Mouse (Mus musculus) embryonic stem cell, embryonic (primary cell): ENCODE results near the gene Rabac1.

Experiments used
- CTCF ChIA-PET, 4 experiments: fragments of 300-600 bp in 2 of 4; fragments of 350-600 bp in 2 of 4; sonication (Branson Sonifier 250); formaldehyde crosslinking; loops; one replicate each; lab custom pipeline; 2022; ENCODE audit warnings: inconsistent platforms in 2 of 4; lab: Charles Lee
- POLR2A ChIA-PET, 4 experiments: fragments of 300-600 bp in 2 of 4; fragments of 350-600 bp in 2 of 4; sonication (Branson Sonifier 250); formaldehyde crosslinking; loops; one replicate each; lab custom pipeline; 2022; ENCODE audit warnings: antibody characterized with exemption in 4 of 4, inconsistent platforms in 1 of 4; lab: Charles Lee

The Rabac1 gene

DNA sequence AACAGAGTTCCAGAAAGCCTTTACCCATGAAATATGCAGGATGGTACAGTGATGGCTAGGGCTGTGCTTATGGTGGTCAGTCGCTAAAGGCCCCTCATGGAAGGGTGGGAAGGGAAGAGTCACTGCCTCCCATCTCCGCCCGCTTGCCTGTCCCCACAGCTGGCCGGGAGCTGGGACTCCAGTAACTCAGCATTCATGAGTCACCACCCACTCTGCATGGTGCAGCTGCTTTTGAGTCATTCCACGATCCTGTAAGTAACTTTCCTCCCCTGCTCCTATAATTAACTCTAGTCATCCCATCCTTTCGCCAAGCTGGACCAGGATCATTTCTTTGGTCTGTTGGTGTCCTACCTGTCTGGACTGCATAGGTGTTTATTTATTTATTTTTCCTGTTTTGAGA lies 20.5 kb upstream of the Rabac1 start:
- CTCF ChIA-PET = interaction anchor here in 3 of 4 experiments (0.5 to 2.4 kb wide), 6 partner anchors 7 to 113 kb away, joined by 3 to 15 read pairs (median 4); no protein-coding TSS in a partner anchor
- POLR2A ChIA-PET = interaction anchor here in 1 of 4 experiments (0.8 to 1.3 kb wide), 2 partner anchors 103 to 142 kb away, joined by 4 read pairs; no protein-coding TSS in a partner anchor

DNA sequence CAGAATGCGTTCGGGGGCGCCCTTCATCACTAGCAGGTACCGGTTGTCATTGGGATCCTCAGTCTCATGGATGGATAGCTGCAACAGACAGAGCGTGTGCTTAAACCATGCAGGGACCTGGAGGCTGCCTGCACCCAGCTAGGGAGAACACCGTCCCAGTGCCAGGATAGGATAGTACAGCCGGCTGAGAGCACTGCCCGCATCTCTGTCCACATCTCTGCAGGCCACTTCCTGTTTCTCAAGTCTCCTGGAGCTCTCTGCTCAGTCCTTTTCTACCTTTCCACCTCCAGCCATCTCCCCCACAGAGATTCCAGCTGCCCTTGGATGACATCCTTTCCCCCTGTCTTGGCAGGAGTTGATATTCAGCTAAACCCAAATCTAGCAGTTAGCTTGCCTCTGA lies 17.9 kb upstream of the Rabac1 start:
- CTCF ChIA-PET = interaction anchor here in 3 of 4 experiments (0.6 to 1.3 kb wide), 4 partner anchors 18 to 232 kb away, joined by 3 to 4 read pairs (median 4); partner anchors contain the start of gene Rabac1 (in 1 of the 3)
- POLR2A ChIA-PET = interaction anchor here in 2 of 4 experiments (0.6 to 1.9 kb wide), 4 partner anchors 12 to 630 kb away, joined by 3 to 5 read pairs (median 4); no protein-coding TSS in a partner anchor

DNA sequence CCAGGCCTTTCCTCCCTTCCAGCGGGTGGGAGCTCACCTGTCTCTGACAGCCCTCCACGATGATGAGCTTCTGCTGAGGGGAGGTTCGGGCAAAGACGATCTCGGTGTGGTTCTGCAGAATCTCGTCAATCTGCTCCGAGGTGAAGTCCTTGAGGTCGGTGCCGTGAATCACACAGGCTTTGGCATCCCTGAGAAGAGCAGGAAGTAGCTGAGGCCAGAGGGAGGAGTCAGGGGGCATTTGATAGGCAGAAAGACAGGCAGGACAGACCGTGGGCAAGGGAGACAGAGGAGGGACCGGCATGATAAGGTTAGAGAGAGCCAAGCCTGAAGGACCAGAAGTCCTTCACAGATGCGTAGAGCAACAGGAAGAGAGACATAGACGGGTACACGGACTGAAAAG lies 15.4 kb upstream of the Rabac1 start:
- POLR2A ChIA-PET = interaction anchor here in 3 of 4 experiments (0.5 to 2.3 kb wide), 7 partner anchors 10 to 135 kb away, joined by 3 to 7 read pairs (median 5); partner anchors contain the start of genes Rabac1 (in 1 of the 3) and Rps19 (in 1 of the 3)
- CTCF ChIA-PET = interaction anchor here in 3 of 4 experiments (0.6 to 1.6 kb wide), 7 partner anchors 15 to 116 kb away, joined by 3 to 7 read pairs (median 3); partner anchors contain the start of gene Rabac1 (in 1 of the 3)

DNA sequence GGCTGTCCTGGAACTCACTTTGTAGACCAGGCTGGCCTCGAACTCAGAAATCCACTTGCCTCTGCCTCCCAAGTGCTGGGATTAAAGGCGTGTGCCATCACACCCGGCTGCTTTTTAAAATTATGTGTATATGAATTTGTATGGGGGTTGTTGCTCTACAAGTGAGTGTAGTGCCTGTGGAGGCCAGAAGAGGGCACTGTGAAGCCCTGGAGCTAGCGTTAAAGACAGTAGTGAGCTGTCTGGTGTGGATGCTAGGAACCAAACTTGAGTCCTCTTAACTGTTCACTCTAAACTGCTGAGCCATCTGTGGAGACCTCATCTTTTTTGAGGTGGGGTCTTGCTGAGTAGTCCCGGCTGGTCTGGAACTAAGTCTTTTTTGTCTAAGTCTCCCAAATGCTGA lies 13.2 kb upstream of the Rabac1 start:
- CTCF ChIA-PET = interaction anchor here (0.5 to 3.4 kb wide), 46 partner anchors 8 to 901 kb away, joined by 3 to 42 read pairs (median 3); partner anchors contain the start of genes Rabac1 (in 3 of the 4), Dmrtc2 (in 1 of the 4) and Lypd4 (in 1 of the 4)
- POLR2A ChIA-PET = interaction anchor here in 3 of 4 experiments (0.6 to 1.4 kb wide), 6 partner anchors 13 to 146 kb away, joined by 3 to 6 read pairs (median 3); partner anchors contain the start of genes Rabac1 (in 2 of the 3) and Rps19 (in 1 of the 3)

DNA sequence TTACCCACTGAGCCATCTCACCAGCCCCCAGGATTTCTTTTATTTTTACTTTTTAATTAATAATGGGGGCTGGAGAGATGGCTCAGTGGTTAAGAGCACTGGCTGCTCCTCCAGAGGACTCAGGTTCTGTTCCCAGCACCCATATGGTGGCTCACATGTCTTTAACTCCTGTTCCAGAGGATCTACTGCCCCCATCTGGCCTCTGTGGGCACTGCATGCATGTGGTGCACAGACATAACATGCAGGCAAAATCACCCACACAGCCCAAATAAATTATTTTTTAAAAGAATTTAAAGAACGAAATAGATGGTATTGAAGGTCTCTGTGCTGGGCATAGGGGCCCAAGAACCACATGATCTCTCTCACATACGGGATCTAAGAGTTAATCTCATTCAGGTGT lies 11.8 kb upstream of the Rabac1 start:
- POLR2A ChIA-PET = interaction anchor here in 3 of 4 experiments (0.5 to 2.6 kb wide), 7 partner anchors 10 to 133 kb away, joined by 3 to 5 read pairs (median 4); partner anchors contain the start of gene Rabac1 (in 1 of the 3)
- CTCF ChIA-PET = interaction anchor here in 3 of 4 experiments (0.6 to 3.4 kb wide), 13 partner anchors 10 to 383 kb away, joined by 3 to 42 read pairs (median 5); partner anchors contain the start of gene Rabac1 (in 1 of the 3)

DNA sequence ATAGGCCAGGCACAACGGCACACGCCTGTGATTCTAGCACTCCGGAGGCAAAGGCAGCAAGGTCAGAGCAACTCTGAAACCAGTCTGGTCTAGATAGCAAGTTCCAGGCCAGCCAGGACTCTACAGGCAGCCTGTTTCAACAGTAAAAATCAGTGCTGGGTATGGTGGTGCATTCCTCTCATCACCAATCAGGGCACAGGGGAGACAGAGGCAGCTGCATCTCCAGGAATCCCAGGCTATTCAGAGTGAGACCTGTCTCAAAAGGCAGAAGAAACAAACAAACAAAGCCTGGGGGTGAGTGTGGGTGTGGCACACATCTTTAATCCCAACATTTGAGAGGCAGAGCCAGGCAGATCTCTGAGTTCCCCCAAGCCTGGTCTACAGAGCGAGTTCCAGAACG lies 10.8 kb upstream of the Rabac1 start:
- ChIA-PET POLR2A (interaction anchor here in 3 of 4 experiments (0.6 to 2.6 kb wide), 8 partner anchors 11 to 141 kb away, joined by 3 to 5 read pairs (median 4); partner anchors contain the start of gene Rabac1 (in 1 of the 3)), CTCF (interaction anchor here (0.6 to 3.4 kb wide), 15 partner anchors 9 to 401 kb away, joined by 3 to 42 read pairs (median 3); partner anchors contain the start of gene Rabac1 (in 1 of the 4))

DNA sequence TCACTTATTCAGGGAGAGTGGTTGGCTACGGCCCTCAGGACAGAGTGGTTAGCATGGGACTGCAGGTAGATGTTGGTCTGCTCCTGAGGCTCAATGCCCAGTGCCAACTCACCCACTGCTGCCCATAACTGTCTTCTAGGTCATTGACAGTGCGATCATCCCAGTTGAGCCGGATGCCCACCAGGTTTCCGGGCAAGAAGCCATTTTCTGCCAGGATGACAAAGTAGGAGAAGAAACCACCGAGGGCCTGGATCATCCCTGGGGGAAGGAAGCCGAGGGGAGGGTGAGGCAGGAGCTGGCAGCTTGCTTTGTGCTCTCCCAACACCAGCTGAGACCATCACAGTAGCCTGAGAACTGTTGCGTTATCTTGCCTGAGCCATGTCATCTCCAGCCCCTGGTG lies 7.9 kb upstream of the Rabac1 start:
- ChIA-PET CTCF (no interaction called here), POLR2A (no interaction called here)

DNA sequence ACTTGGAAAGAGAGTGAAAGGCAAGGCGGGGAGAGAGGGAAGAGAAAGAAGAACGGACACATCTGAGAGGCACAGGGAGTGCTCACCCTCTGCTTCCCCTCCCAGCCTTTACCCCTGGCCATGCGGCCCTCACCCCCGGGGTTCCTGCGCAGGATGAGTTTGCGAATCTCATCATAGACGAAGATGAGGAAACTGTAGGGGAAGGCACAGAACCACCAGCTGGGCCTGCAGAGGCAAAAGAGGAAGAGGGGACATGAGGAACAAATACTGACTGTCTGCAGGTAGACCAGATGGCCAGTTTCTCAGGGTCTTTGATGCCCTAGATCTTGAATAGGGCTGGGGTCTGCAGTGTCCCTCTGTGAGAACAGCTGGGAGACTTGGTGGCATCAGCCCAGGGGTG lies 6.2 kb upstream of the Rabac1 start:
- POLR2A ChIA-PET = interaction anchor here in 1 of 4 experiments (0.5 kb wide), 1 partner anchor 139 kb away, joined by 3 read pairs; no protein-coding TSS in a partner anchor
- CTCF ChIA-PET = no interaction called here

DNA sequence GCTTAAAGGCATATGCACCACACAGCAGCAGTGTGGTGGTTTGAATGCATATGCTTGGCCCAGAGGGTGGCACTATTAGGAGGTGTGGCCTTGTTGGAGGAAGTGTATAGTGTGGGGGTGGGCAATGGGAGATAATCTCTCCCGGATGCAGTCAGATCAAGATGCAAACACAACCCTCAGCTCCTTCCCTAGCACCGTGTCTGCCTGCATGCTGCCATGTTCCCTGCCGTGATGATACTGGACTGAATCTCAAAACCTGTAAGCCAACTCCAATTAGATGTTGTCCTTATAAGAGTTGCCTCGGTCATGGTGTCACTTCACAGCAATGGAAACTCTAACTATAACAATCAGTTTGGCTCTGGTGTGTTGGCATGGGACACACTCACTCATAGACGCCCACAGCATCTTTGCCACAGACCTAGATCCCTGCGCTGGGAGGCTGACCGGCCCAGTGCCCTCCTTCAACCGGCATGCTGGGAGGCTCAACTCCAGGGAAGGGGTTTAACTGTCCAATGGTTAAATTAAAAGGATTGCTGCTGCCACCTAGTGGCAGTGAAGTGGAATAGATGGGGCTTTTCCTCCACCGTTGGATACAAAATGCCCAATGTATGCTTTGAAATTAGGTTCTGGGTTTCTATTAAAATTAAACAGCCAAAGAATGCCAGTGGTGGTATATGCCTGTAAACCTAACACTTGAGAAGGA lies 2.5 kb upstream of the Rabac1 start:
- ChIA-PET POLR2A (interaction anchor here in 3 of 4 experiments (0.6 to 1.4 kb wide), 3 partner anchors 10 to 84 kb away, joined by 3 read pairs; no protein-coding TSS in a partner anchor), CTCF (interaction anchor here in 3 of 4 experiments (0.6 to 3.4 kb wide), 8 partner anchors 9 to 676 kb away, joined by 3 to 42 read pairs (median 4); no protein-coding TSS in a partner anchor)

DNA sequence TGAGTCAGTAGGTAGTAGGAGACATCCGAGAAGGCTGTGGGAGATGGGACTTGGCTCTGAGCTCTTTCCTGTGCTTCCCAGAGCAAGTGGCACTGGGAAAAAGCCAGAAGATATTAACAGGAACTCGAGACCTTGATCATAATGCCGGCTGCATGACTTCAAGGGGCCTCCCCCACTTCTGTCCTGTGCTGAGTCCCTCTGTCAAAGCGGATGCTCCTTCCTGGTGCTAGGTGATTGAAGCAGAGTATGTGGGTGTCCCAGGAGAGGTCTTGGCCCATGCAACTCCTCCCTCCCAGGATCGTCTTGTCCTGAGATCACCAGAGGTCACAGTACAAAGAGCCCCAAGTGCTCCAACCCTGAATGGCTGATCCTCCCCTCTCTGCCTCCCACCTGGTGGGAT lies 1.3 kb upstream of the Rabac1 start:
- ChIA-PET CTCF (interaction anchor here in 2 of 4 experiments (0.8 to 3.5 kb wide), 9 partner anchors 10 to 198 kb away, joined by 3 to 42 read pairs (median 5); partner anchors contain the start of gene Rps19 (in 1 of the 2)), POLR2A (interaction anchor here in 2 of 4 experiments (0.6 to 3.1 kb wide), 7 partner anchors 67 to 265 kb away, joined by 3 to 21 read pairs (median 3); no protein-coding TSS in a partner anchor)

DNA sequence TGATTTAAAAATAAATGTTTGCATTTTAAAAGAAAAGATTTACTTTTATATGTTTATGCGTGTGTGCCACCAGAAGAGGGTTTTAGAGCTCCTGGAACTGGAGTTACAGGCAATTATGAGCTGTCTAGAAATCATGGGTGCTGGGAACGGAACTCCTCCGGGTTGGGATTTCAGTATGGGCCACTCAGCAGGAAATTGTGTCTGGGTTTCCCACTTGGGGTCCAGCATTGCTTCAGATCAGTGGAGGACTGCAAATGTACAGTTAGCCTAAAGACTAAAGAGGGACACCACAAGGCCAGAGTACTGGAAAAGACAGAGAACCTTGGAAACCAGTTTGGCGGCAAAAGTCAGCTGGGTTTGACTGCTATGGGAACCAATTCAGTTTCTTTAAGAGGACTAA lies 654 bp upstream of the Rabac1 start:
- POLR2A ChIA-PET = interaction anchor here (0.6 to 3.3 kb wide), 53 partner anchors 9 to 766 kb away, joined by 3 to 52 read pairs (median 5); partner anchors contain the start of genes Phldb3 (in 2 of the 4), Rps19 (in 2 of the 4), Smg9 (in 2 of the 4) and Cic (in 1 of the 4)
- CTCF ChIA-PET = interaction anchor here (0.5 to 3.5 kb wide), 51 partner anchors 9 to 781 kb away, joined by 3 to 42 read pairs (median 4); partner anchors contain the start of genes B9d2 (in 1 of the 4), Cic (in 1 of the 4), Hnrnpul1 (in 1 of the 4) and Irgq (in 1 of the 4)

DNA sequence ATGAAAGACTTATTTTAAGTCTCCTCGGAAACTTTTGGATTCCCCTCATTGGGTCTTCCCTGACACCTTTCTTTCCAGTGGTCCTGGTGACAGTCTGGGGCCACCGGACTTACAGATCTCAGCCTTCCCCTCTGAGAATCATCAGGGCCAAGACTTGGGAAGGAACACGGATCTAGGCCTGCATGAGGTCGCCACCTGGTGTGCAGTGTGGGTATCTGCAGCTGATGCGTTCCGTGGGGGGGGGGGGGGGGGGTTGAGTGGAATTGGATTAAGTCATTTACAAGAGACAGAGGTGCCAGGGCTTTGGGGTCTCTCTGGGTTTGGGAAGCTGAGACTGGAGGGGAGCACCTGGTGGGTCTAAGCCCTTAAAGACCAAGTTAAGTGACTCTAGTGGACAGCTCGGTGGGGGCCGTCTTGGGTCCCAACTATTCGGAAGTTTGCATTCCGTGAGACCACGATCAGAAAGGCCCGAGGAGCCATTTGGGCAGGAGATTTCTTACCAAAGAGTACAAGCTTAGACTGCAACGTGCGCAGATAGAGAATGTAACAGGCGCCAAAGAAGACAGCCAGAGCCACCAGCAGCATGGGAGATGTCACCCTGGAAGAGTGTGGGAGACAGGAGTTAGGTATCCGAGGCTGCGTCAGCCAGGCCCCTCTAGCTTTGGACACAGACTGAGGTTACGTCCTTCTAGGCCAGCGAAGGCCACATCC lies 1.1 kb downstream of the Rabac1 start:
- POLR2A ChIA-PET = interaction anchor here (0.7 to 3.3 kb wide), 28 partner anchors 17 to 462 kb away, joined by 3 to 52 read pairs (median 5); partner anchors contain the start of genes Rps19 (in 3 of the 4), Dmrtc2 (in 1 of the 4) and Lypd4 (in 1 of the 4)
- CTCF ChIA-PET = interaction anchor here (0.5 to 3.5 kb wide), 30 partner anchors 9 to 609 kb away, joined by 3 to 42 read pairs (median 4); partner anchors contain the start of genes Ethe1 (in 1 of the 4) and Zfp575 (in 1 of the 4)

DNA sequence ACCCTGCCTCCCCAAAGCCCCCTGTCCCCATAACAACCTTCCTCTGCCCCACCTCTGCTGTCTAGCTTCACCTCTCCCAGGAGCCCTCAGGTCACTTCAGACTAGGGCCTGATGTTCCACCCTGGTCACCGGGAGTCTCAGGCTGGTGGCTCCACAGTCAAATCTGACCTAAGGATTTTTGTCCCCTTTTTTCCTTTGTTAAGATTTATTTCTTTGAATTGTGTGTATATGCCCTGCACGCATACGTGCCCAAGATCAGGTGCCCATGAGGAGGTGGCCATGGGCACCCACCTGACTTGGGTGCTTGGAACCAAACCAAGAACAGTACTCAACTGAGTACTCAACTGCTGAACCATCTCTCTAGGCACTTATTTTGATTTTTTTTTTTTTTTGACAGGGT lies 2.2 kb downstream of the Rabac1 start:
- CTCF ChIA-PET = interaction anchor here in 2 of 4 experiments (1.4 to 3.4 kb wide), 3 partner anchors 80 to 308 kb away, joined by 3 to 28 read pairs (median 19); no protein-coding TSS in a partner anchor
- POLR2A ChIA-PET = interaction anchor here in 1 of 4 experiments (2.8 to 3.3 kb wide), 2 partner anchors 20 to 85 kb away, joined by 12 to 35 read pairs; partner anchors contain the start of gene Rps19

DNA sequence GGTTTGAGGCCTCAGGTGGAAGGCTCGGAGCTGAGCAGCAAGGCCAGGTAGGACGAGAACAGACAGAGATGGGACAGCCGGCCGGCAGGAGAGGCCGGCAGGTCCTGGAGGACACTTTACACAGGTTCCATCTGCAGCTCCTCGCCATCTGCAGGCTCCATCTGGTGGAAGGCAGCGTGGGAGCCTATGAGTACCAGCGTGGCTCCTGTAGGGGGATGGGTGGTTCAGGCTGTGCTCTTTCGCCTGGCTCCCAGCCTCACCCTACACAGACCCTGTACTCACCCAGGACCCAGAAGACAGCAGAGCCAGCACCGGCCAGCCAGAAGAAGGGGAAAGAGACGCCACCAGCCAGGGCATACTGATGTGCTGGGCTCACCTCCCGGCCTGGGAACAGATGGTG lies 2.7 kb downstream of the Rabac1 start:
- CTCF ChIA-PET = interaction anchor here in 3 of 4 experiments (0.6 to 1.8 kb wide), 4 partner anchors 117 to 307 kb away, joined by 4 to 6 read pairs (median 4); no protein-coding TSS in a partner anchor
- POLR2A ChIA-PET = interaction anchor here in 1 of 4 experiments (1.1 to 1.4 kb wide), 2 partner anchors 80 to 117 kb away, joined by 3 read pairs; no protein-coding TSS in a partner anchor

DNA sequence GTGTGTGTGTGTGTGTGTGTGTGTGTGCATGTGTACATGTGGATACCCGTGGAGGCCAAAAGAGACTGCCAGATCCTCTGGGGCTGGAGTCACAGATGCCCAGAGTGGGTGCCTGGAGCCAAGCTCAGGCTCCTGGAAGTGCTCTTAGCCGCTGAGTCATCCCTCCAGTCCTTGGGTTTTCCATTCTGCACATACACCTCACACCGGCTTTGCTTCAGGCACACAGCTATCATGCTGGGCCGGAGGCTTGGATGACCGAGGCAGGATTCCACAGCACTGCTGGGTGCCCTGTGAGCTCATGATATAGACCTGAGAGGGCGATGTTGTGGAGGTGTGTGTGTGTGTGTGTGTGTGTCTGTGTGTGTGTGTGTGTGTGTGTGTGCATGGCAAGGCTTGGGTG lies 4.1 kb downstream of the Rabac1 start:
- ChIA-PET CTCF (interaction anchor here (0.6 to 1.8 kb wide), 12 partner anchors 11 to 533 kb away, joined by 3 to 10 read pairs (median 4); partner anchors contain the start of gene Arhgef1 (in 1 of the 4)), POLR2A (interaction anchor here in 3 of 4 experiments (0.6 to 1.4 kb wide), 6 partner anchors 78 to 436 kb away, joined by 3 to 5 read pairs (median 3); no protein-coding TSS in a partner anchor)

DNA sequence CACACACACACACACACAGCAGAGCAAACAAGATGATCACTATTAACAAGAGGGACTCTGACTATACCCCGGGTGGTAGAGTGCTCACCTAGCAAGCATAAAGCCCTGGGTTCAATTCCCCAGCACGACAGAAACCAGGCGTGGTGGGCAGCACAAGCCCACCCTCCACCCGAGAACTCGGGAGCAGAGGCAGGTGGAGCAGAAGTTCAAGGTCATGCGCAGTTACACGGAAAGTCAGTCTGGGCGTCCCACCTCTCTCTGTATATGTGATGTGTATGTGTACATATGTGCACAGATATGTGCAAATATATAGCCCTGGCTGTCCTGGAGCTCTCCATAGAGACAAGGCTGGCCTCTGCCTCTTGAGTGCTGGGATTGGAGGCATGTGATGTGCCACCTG lies 4.6 kb downstream of the Rabac1 start:
- CTCF ChIA-PET = interaction anchor here (0.6 to 1.7 kb wide), 8 partner anchors 10 to 150 kb away, joined by 3 to 10 read pairs (median 3); no protein-coding TSS in a partner anchor
- POLR2A ChIA-PET = interaction anchor here in 3 of 4 experiments (0.6 to 1.0 kb wide), 5 partner anchors 77 to 435 kb away, joined by 3 to 5 read pairs (median 3); no protein-coding TSS in a partner anchor
